Mouse (Mus musculus) megakaryocyte, embryonic 14.5 days (primary cell): ENCODE measurements at regions not wholly inside any gene's neighbourhood (a gene's known extent, or its start where the extent isn't known, plus 50 kb on each side); places are given as distances from the start of the nearest gene placed in this dataset.

Source experiments
- FLI1 ChIP-seq: IDR thresholded peaks from 2 replicates; pipeline ENCODE4 v1.6.1; 2012; ENCODE audit warnings: low read length, inconsistent platforms, mixed read lengths
- GATA1 ChIP-seq: IDR thresholded peaks from 3 replicates; pipeline ENCODE4 v1.6.1; 2012; ENCODE audit warnings: mixed read lengths, low read length, inconsistent platforms, borderline replicate concordance

DNA sequence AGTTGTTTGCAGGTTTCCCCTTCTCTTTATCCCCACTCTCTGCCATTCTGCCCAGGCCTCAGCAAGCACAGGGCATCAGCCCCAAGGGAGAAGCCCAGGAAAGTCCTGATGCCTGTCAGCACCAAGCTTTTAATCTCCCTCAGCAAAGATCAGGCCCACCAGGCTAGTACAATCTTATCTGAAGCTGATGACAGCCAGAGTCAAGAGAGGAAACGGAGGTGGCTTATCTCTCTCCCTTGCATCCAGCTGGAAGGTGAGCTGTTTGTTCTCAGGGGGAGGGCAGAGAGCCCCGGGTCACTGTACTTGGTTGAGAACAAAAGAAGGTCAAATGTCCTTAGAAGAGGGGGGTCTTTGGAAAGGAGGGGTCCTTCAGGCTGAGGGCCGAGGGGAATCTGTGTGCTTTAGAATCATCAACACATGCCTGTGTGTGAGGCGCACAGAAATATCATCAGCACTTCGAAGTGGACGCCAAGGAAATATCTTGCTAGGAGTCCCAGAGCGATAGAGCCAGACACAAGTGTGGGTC lies 246.8 kb downstream of the Rybp start:
- no peak for TF ChIP-seq GATA1
- no peak for TF ChIP-seq FLI1
